Mouse (Mus musculus): ENCODE data around the gene Acsm3. TPM values are rescaled to one million over a fixed set of nuclear protein-coding genes. Genes with fewer than 3 reads are reported as not detected.
"Not testable (repeated sequence)": the region's sequence is repeated elsewhere in the genome, so short reads cannot be mapped to it uniquely, and the experiment has no call there.

Gene Acsm3
- 0.18 TPM in 1 of 2 replicates, not detected in the other for polyA plus RNA-seq (2014; fragmentation: Nextera tagmentation; extraction: Ambion mirVana)

DNA sequence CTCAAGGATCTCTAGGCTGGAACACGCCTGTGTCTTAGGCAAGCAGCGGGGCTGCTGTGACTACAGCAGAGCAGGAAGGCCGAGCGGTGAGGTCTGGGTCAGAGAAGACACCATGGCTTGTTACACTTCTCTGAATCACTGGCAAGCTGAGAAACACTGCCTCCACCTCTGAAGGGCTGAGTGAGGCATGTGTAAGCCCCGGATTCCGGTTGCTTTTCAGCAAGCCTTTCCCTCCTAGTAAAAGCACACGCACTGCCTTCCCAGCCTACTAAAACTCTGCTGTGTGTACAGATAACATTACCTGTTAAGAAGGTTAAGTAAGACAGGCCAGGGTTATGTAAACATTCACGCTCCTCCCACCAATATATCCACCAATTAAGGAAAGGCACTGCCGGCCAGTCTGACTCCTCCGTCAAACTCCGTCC is at the start of gene Acsm3:
Gene Acsm3, plus strand, starts transcription at position 397 of the 425 bp plus-strand sequence.
- 93% methylated on average over 11 of the region's 11 CpGs for WGBS
- no peak for ATAC-seq (ENCODE audit: low FRiP score)

DNA sequence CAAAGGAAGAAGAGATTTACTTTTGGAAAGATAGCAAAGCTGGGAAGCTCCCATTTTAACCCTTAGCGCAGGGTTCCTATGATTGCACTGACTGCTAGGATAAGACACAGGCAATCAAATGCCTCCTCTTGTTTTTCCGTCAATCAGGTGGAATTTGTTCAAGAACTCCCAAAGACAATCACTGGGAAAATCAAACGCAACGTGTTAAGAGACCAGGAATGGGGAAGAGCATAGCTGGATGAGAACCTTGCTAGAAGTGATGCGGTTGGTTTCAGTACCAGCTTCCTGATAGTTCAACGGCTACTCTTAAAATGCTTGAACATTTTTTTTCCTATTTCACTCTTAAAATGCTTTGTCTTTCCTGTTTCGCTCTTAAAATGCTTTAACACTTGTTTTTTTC is 46.6 kb upstream of the Acsm3 start:
- Histone ChIP-seq H3K9me3 (ENCODE audit: control insufficient read depth, low read length) (no peaks in the 10 kb centered on the region), H3K9ac (no peak overlapping the region), H3K27me3 (ENCODE audit: control insufficient read depth, insufficient read depth, low read length) (no peaks in the 10 kb centered on the region), H3K27ac (no peak overlapping the region), H3K4me1 (replicated peaks; ENCODE audit: control insufficient read depth, insufficient read depth, low read length) (no peaks in the 10 kb centered on the region), H3K4me2 (replicated peaks) (no peak overlapping the region), H3K36me3 (replicated peaks; ENCODE audit: control insufficient read depth, insufficient read depth) (peaks cover 45% of the 10 kb centered on the region), H3K4me3 (replicated peaks; ENCODE audit: low read length) (no peak overlapping the region)
- ATAC-seq (ENCODE audit: low FRiP score) (no peak), DNase-seq (ENCODE audit: low spot score) (no peak)
- WGBS = 93% methylated on average over 7 of the region's 7 CpGs

More for the DNA sequence above, at the start of gene Acsm3:
- no peak for DNase-seq (ENCODE audit: low spot score)
- H3K9me3 ChIP-seq (ENCODE audit: control insufficient read depth, low read length) = no peaks in the 10 kb centered on the region
- no peaks in the 10 kb centered on the region for H3K4me1 ChIP-seq (replicated peaks; ENCODE audit: control insufficient read depth, insufficient read depth, low read length)
- no peak within 1 kb of the TSS for H3K9ac ChIP-seq
- H3K27me3 ChIP-seq (ENCODE audit: control insufficient read depth, insufficient read depth, low read length) = no peaks in the 10 kb centered on the region
- H3K4me2 ChIP-seq (replicated peaks) = no peak within 1 kb of the TSS
- no peak within 1 kb of the TSS for H3K4me3 ChIP-seq (replicated peaks; ENCODE audit: low read length)
- H3K27ac ChIP-seq = no peak within 1 kb of the TSS
- no peaks in the 10 kb centered on the region for H3K36me3 ChIP-seq (replicated peaks; ENCODE audit: control insufficient read depth, insufficient read depth)

DNA sequence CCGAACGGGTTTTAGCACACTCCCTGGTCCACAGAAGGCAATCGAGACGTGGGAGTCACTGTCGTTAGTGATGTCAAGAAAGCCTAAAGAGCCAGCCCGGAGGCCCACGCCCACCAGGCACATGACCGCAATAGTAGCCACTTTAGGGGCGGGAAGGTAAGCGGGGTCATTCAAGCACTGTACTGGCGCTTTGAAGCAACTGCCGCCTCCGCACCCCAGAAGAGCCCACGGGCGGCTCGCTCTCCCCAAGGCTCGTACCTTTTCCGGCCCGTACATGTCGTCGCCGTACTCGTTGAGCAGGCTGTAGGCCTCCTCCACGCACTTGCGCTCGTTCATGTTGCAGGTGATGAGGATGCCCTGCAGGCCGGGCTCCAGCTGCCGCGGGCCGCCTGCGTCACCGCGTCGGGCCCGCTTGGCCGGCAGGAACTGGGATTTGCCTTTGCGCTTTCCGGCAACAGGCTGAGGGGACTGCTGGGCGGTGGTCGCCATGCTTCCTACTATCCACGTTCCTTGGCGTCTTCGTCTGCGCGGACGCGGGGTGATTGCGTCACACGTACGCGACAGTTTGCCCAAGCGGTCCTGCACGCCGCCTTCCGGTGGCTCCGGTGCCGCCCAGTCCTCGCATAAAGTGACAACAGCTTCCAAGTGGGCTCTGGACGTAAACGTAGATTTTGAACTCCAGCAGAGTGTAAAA is 40.3 kb upstream of the Acsm3 start, which contains the start of gene Thumpd1:
Gene Thumpd1, minus strand, starts transcription at position 546 of the 694 bp plus-strand sequence.
- peak; percentile 97 for ATAC-seq (ENCODE audit: low FRiP score)
- WGBS = under 1% methylated on average over 60 of the region's 60 CpGs
- peak; percentile 99 for DNase-seq (ENCODE audit: low spot score)

DNA sequence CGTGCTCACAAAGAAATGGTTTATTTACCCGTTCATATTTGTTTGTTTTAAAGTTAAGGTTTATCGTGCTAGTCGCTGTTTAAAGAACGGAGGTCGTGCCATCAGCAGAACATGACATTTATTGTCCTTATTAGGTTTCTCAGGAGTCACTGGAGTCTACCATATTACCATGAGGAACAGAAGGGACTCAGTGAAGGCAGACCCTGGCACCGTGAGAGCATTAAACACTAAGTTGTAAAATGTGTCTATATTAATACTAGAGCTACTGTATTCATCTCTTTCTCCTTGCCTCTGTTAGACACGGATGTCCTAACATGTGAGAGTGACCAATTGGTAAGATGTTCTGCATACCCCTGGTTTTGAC is 39.8 kb upstream of the Acsm3 start:
- WGBS = 15% methylated on average over 8 of the region's 8 CpGs
- DNase-seq (ENCODE audit: low spot score) = no peak
- peak overlapping the region; percentile 68 for H3K4me3 ChIP-seq (replicated peaks; ENCODE audit: low read length)

More for the DNA sequence above, 40.3 kb upstream of the Acsm3 start, which contains the start of gene Thumpd1:
- H3K9ac ChIP-seq = peak within 1 kb of the TSS; percentile 75
- H3K27me3 ChIP-seq (ENCODE audit: control insufficient read depth, insufficient read depth, low read length) = no peaks in the 10 kb centered on the region
- peaks cover 8% of the 10 kb centered on the region for H3K4me1 ChIP-seq (replicated peaks; ENCODE audit: control insufficient read depth, insufficient read depth, low read length)
- peaks cover 37% of the 10 kb centered on the region for H3K36me3 ChIP-seq (replicated peaks; ENCODE audit: control insufficient read depth, insufficient read depth)
- no peaks in the 10 kb centered on the region for H3K9me3 ChIP-seq (ENCODE audit: control insufficient read depth, low read length)
- H3K4me2 ChIP-seq (replicated peaks) = peak within 1 kb of the TSS; percentile 62
- H3K4me3 ChIP-seq (replicated peaks; ENCODE audit: low read length) = peak within 1 kb of the TSS; percentile 68
- H3K27ac ChIP-seq = peak within 1 kb of the TSS; percentile 73

DNA sequence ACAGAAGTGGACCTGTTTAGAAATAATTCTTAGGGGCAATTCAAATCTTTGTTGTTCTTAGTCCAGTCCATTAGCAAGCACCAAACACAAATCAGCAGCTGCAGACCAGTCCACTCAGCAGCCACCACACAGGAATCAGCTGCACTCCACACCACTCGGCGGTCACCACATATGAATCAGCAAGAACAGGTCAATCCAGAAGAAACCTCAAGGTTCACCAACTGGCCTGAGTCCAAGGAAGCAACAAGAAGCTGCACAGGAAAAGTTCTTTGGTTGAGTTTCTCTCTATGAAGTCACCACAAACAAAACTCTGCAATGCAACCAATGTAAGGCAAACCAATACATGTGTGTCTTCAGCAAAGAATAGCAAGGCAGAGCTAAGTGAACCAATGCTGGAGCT is 33.1 kb upstream of the Acsm3 start:
- Histone ChIP-seq H3K9ac (no peak overlapping the region), H3K4me2 (replicated peaks) (no peak overlapping the region), H3K27me3 (ENCODE audit: control insufficient read depth, insufficient read depth, low read length) (no peaks in the 10 kb centered on the region), H3K9me3 (ENCODE audit: control insufficient read depth, low read length) (no peaks in the 10 kb centered on the region), H3K4me1 (replicated peaks; ENCODE audit: control insufficient read depth, insufficient read depth, low read length) (no peaks in the 10 kb centered on the region), H3K27ac (no peak overlapping the region), H3K4me3 (replicated peaks; ENCODE audit: low read length) (no peak overlapping the region), H3K36me3 (replicated peaks; ENCODE audit: control insufficient read depth, insufficient read depth) (no peaks in the 10 kb centered on the region)
- 94% methylated on average over 2 of the region's 2 CpGs for WGBS
- ATAC-seq (ENCODE audit: low FRiP score) (no peak), DNase-seq (ENCODE audit: low spot score) (no peak)

More for the DNA sequence above, 39.8 kb upstream of the Acsm3 start:
- peak; percentile 58 for ATAC-seq (ENCODE audit: low FRiP score)
- Histone ChIP-seq H3K36me3 (replicated peaks; ENCODE audit: control insufficient read depth, insufficient read depth) (peaks cover 32% of the 10 kb centered on the region), H3K4me1 (replicated peaks; ENCODE audit: control insufficient read depth, insufficient read depth, low read length) (peaks cover 8% of the 10 kb centered on the region), H3K4me2 (replicated peaks) (peak overlapping the region; percentile 62), H3K9me3 (ENCODE audit: control insufficient read depth, low read length) (no peaks in the 10 kb centered on the region), H3K27ac (peak overlapping the region; percentile 73), H3K27me3 (ENCODE audit: control insufficient read depth, insufficient read depth, low read length) (no peaks in the 10 kb centered on the region), H3K9ac (peak overlapping the region; percentile 75)

DNA sequence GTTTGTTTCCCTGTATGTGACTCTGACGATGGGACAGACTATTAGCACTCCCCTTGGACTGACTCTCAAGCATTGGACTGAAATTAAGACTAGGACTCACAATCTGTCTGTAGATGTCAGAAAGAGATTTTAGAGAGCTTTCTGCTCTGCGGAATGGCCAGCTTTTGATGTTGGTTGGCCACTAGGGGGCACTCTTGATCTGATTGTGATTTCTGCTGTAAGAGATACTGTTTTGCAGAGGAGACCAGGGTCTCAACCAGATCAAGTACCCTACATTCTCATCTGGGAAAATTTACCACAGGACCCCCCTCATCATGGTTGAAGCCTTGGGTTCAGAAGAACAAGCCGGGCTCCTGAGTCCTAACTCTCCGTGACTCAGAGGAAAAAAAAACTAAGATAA is 29.5 kb upstream of the Acsm3 start:
- DNase-seq (ENCODE audit: low spot score); H3K9ac ChIP-seq; H3K4me1 ChIP-seq (replicated peaks; ENCODE audit: control insufficient read depth, insufficient read depth, low read length); ATAC-seq (ENCODE audit: low FRiP score); H3K4me2 ChIP-seq (replicated peaks); H3K4me3 ChIP-seq (replicated peaks; ENCODE audit: low read length); H3K36me3 ChIP-seq (replicated peaks; ENCODE audit: control insufficient read depth, insufficient read depth); H3K27ac ChIP-seq; H3K9me3 ChIP-seq (ENCODE audit: control insufficient read depth, low read length); H3K27me3 ChIP-seq (ENCODE audit: control insufficient read depth, insufficient read depth, low read length): not testable (repeated sequence)
- 80% methylated on average over 4 of the region's 4 CpGs for WGBS

DNA sequence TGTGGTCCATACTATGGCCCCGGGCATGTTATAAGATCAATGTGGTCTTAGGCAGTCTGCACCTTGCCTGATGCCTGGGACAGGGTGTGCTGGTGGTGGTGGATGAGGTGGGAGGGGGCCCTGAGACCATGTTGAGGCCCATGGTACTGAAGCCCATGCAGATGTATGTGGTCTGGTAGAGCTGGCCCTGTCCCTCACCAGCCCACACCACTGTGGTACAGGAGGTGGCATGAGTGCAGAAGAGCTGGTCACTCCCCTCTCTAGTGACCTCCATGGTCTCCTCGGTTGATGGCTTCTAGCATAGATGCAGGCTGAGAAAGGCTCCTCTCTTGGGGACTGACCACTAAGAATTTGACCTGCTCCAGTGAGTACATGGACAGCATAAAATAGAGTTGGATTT is 21.8 kb upstream of the Acsm3 start:
- no peak for ATAC-seq (ENCODE audit: low FRiP score)
- Histone ChIP-seq H3K27me3 (ENCODE audit: control insufficient read depth, insufficient read depth, low read length) (no peaks in the 10 kb centered on the region), H3K4me3 (replicated peaks; ENCODE audit: low read length) (no peak overlapping the region), H3K36me3 (replicated peaks; ENCODE audit: control insufficient read depth, insufficient read depth) (no peaks in the 10 kb centered on the region), H3K4me2 (replicated peaks) (no peak overlapping the region), H3K4me1 (replicated peaks; ENCODE audit: control insufficient read depth, insufficient read depth, low read length) (no peaks in the 10 kb centered on the region), H3K9ac (no peak overlapping the region), H3K9me3 (ENCODE audit: control insufficient read depth, low read length) (no peaks in the 10 kb centered on the region), H3K27ac (no peak overlapping the region)
- WGBS = 80% methylated on average over 2 of the region's 2 CpGs
- no peak for DNase-seq (ENCODE audit: low spot score)

DNA sequence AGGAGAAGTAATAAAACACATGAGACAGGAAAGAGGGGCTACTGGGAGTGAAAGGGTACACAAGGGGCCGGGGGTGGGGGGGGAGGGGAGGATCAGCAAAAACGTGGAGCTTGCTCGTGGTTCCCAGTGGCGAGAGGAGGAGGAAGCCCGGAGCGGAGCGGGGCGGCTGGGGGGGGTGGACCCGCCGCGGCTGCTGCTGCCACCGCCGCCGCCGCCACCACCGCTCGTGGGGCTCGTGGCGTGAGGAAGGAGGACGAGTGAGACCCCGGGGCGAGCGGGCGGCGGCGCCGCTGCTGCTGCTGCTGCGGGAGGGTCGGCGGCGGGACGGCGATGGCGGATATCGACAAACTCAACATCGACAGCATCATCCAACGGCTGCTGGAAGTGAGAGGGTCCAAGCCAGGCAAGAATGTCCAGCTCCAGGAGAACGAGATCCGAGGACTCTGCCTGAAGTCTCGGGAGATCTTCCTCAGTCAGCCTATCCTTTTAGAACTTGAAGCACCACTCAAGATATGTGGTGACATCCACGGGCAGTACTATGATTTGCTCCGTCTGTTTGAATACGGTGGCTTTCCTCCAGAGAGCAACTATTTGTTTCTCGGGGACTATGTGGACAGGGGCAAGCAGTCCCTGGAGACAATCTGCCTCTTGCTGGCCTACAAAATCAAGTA is 20.8 kb upstream of the Acsm3 start:
- Histone ChIP-seq H3K9ac (peak overlapping the region; percentile 44; the same call in 1 of the 2 replicates), H3K4me2 (replicated peaks) (peak overlapping the region; percentile 46), H3K4me3 (replicated peaks; ENCODE audit: low read length) (peak overlapping the region; percentile 34)
- not testable (repeated sequence) for H3K27me3 ChIP-seq (ENCODE audit: control insufficient read depth, insufficient read depth, low read length); DNase-seq (ENCODE audit: low spot score); H3K27ac ChIP-seq; H3K9me3 ChIP-seq (ENCODE audit: control insufficient read depth, low read length); H3K4me1 ChIP-seq (replicated peaks; ENCODE audit: control insufficient read depth, insufficient read depth, low read length); H3K36me3 ChIP-seq (replicated peaks; ENCODE audit: control insufficient read depth, insufficient read depth)
- WGBS = 4% methylated on average over 19 of the region's 44 CpGs
- ATAC-seq (ENCODE audit: low FRiP score) = peak; percentile 62; the same call in 1 of the 2 replicates

DNA sequence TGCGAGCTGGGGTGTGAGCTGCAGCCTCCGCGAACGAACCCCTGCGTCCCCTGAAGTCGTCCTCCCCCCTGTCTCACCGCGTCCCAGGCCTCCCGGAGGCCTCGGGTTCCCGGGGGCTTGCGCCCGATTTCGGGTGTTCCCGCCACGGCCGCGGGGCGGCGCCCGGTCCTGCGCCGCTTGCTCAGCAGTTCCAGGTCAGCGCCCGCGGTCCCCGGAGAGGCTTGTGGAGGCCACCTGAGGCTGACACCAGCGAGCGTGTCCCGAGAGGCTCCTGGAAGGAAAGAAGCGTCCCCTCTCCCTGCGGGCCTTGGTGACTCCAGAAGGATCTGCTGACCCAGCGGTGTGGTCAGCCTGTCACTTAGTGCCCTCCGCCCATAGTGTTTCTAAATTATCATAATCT is 16.4 kb upstream of the Acsm3 start:
- H3K36me3 ChIP-seq (replicated peaks; ENCODE audit: control insufficient read depth, insufficient read depth) = no peaks in the 10 kb centered on the region
- no peak overlapping the region for H3K4me3 ChIP-seq (replicated peaks; ENCODE audit: low read length)
- no peaks in the 10 kb centered on the region for H3K27me3 ChIP-seq (ENCODE audit: control insufficient read depth, insufficient read depth, low read length)
- H3K4me2 ChIP-seq (replicated peaks) = peak overlapping the region; percentile 28; the same call in 1 of the 2 replicates
- no peak overlapping the region for H3K27ac ChIP-seq
- no peak overlapping the region for H3K9ac ChIP-seq
- H3K4me1 ChIP-seq (replicated peaks; ENCODE audit: control insufficient read depth, insufficient read depth, low read length) = 0 out of 2 replicates have a peak, but pooled peaks cover 3% of the 10 kb centered on the region
- no peak for DNase-seq (ENCODE audit: low spot score)
- no peaks in the 10 kb centered on the region for H3K9me3 ChIP-seq (ENCODE audit: control insufficient read depth, low read length)
- no peak for ATAC-seq (ENCODE audit: low FRiP score)
- 10% methylated on average over 34 of the region's 34 CpGs for WGBS

Data from hindbrain, embryonic 14.5 days (tissue).